ENCODE assay signal across 8 mouse cellular contexts in the genomic region with DNA sequence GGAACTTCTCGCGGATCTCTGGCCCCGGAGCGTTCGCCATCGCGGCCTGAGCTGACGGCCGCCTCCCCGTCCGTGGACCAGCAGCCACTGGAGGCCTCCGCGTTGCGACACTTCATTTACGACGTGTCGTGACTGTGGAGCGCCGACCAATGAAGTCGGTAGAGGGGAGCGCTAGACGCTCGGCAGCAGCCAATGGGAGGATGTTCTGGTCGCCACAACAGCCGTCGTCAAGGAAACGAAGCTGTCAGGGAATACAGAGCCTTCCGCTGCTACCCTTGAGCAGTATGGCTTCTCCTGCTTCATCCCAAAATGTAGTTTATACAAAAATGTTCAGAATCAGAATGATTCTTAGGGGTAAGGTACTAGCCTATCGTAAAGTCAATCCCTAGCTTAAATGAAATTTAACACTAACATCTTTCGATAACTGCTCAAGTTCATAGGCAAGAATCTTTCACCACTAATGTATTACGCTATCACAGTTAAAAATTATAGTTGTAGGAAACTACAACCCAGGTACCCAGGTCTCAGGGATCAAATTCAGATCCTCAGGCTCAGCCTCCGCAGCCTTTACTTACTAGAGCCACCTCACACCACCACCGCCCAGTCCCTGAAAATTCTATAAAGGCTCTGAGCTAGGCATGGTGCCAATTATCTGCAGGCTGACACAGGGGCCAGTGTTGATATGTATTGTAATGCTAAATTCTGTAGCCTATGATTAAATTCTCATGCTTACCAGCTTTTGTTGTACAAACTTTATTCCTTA. TPM values are rescaled to one million over a fixed set of nuclear protein-coding genes. Genes with fewer than 3 reads are reported as not detected.
DNase-seq lines count a peak whose midpoint lies in the region; ATAC-seq and TF ChIP-seq lines count a peak whose summit lies in the region.

A gene (minus strand): TSS at position 120 of the 763 bp plus-strand sequence.

- no peak within 1 kb of the TSS for H3K27ac ChIP-seq in ES-E14 (ENCODE audit: insufficient read depth, low read depth, low read length, poor library complexity, severe bottlenecking)
- H3K27ac ChIP-seq in forebrain, embryonic 15.5 days (replicated peaks) = peak within 1 kb of the TSS; percentile 86

- in situ Hi-C loops in ES-E14 (cut with MboI; ENCODE audit: low sequenced_read_pairs in 2 of 2, unreplicated experiment in 2 of 2) = no loop called here

- peak; percentile 100 for ATAC-seq in forebrain, embryonic 15.5 days (replicated peaks)
- ATAC-seq in neutrophil, adult 5-6 weeks (ENCODE audit: extremely low read depth, insufficient number of reproducible peaks, low FRiP score, poor library complexity, severe bottlenecking) = peak; percentile 100

- WGBS in forebrain, embryonic 15.5 days = 4% methylated on average over 33 of the region's 33 CpGs
- 5% methylated on average over 33 of the region's 33 CpGs for WGBS in lung, adult 2 months

- no peaks in the 10 kb centered on the region for H3K4me1 ChIP-seq in ES-E14 (ENCODE audit: control insufficient read depth in 2 of 2, insufficient read depth in 2 of 2, low read length in 2 of 2, poor library complexity in 1 of 2)
- peaks cover 25% of the 10 kb centered on the region for H3K4me1 ChIP-seq in forebrain, embryonic 15.5 days
- H3K4me1 ChIP-seq in lung, adult 2 months (ENCODE audit: control insufficient read depth, insufficient read depth, low read length) = 0 out of 2 replicates have a peak, but pooled peaks cover 2% of the 10 kb centered on the region

- peak within 1 kb of the TSS; percentile 87 for H3K9ac ChIP-seq in ES-E14 (ENCODE audit: insufficient read depth, low read depth, low read length, poor library complexity, severe bottlenecking)
- peak within 1 kb of the TSS; percentile 85 for H3K9ac ChIP-seq in forebrain, embryonic 15.5 days (replicated peaks)

- peaks cover 30% of the 10 kb centered on the region for H3K36me3 ChIP-seq in ES-E14 (ENCODE audit: control insufficient read depth, insufficient read depth, low read length, poor library complexity, severe bottlenecking)
- H3K36me3 ChIP-seq in forebrain, embryonic 15.5 days = peaks cover 56% of the 10 kb centered on the region

- intact Hi-C loops in heart, postnatal 25 days (cut with DNase I) = no loop called here

- peak within 1 kb of the TSS; percentile 73 to 82 for H3K4me3 ChIP-seq in ES-E14 (ENCODE audit: insufficient read depth in 1 of 2, low read depth in 1 of 2, low read length in 2 of 2, poor library complexity in 1 of 2, severe bottlenecking in 1 of 2)
- H3K4me3 ChIP-seq in forebrain, embryonic 15.5 days = peak within 1 kb of the TSS; percentile 95
- H3K4me3 ChIP-seq in lung, adult 2 months (replicated peaks; ENCODE audit: extremely low read depth, low read depth, low read length) = peak within 1 kb of the TSS; percentile 81

- H3K9me3 ChIP-seq in ES-E14 (ENCODE audit: control insufficient read depth, insufficient read depth, low read depth, low read length) = no peaks in the 10 kb centered on the region
- no peaks in the 10 kb centered on the region for H3K9me3 ChIP-seq in forebrain, embryonic 15.5 days

- no peaks in the 10 kb centered on the region for H3K27me3 ChIP-seq in forebrain, embryonic 15.5 days

- no peak for TF ChIP-seq CTCF in lung, adult 2 months (IDR thresholded peaks at IDR 0.05; ENCODE audit: insufficient read depth, low read length)

- peak; percentile 93 for TF ChIP-seq POLR2A in lung, adult 2 months (IDR thresholded peaks at IDR 0.05; ENCODE audit: borderline replicate concordance, extremely low read depth, low read depth, low read length)

- peak; percentile 94 for DNase-seq in ES-E14 (ENCODE audit: low read depth, low spot score)
- DNase-seq in cerebellum, adult 11-12 months = peak; percentile 98
- DNase-seq in heart, postnatal 25 days (ENCODE audit: low spot score) = peak; percentile 96
- DNase-seq in layer of hippocampus, adult 18-20 months (ENCODE audit: low spot score in 2 of 2) = peak; percentile 97 to 99
- peak; percentile 96 for DNase-seq in lung, adult 2 months
- DNase-seq in thymus, adult 18-20 months = peak; percentile 92 to 95

- peak within 1 kb of the TSS; percentile 96 for H3K4me2 ChIP-seq in forebrain, embryonic 15.5 days (replicated peaks)

TF ChIP-seq in ES-E14, 5 proteins besides CTCF, POLR2A, EP300 and RAD21:
- no peak for TF ChIP-seq MAFK (IDR thresholded peaks at IDR 0.05; ENCODE audit: insufficient read depth, low read depth, low read length)
- TF ChIP-seq HCFC1 (IDR thresholded peaks at IDR 0.05; ENCODE audit: borderline replicate concordance, insufficient read depth, low read length) = peak; percentile 71

RNA-seq across cellular contexts. Expression of the gene that starts here (rescaled TPM):
- total RNA-seq in ES-E14 (2012; rRNA removed) = 12.7 and 17.3 TPM in 2 replicates
- 69.3 and 76.0 TPM in 2 replicates for polyA plus RNA-seq in forebrain, embryonic 15.5 days (2015; fragmentation: Nextera tagmentation; extraction: Ambion mirVana)
- total RNA-seq in heart, postnatal 25 days (2021) = 10 to 100 TPM; 36.8 to 41.7 TPM
- total RNA-seq in layer of hippocampus, adult 18-20 months (2021) = 100 to 1,000 TPM; 206 to 215 TPM
- 37.8 and 45.5 TPM in 2 replicates for polyA plus RNA-seq in lung, adult 2 months (2012; rRNA removed)
- 27.3 and 33.1 TPM in 2 replicates for total RNA-seq in neutrophil, adult 5-6 weeks (2017)
